Comparison of ENCODE assay signal across 19 mouse cellular contexts in genomic region chr17:33008337-33008736, GRCm38 (mm10). TPM values are rescaled to one million over a fixed set of nuclear protein-coding genes. Genes with fewer than 3 reads are reported as not detected.
DNase-seq lines count a peak whose midpoint lies in the region; ATAC-seq and TF ChIP-seq lines count a peak whose summit lies in the region.
"Had no signal": no experiment of that assay in that cellular context is flagged by ENCODE, and none has a peak within 500 bp of the region (broad histone marks: within the 10 kb centered on the region; RNA-seq: fewer than 3 reads in every experiment).

No protein-coding gene starts in this region.

- no peak overlapping the region for H3K9ac ChIP-seq in lung, embryonic 14.5 days
- H3K9ac ChIP-seq: embryonic facial prominence, embryonic 13.5 days; forebrain, embryonic 13.5 days; heart, embryonic 15.5 days; hindbrain, embryonic 13.5 days had no signal

- H3K9me3 ChIP-seq in lung, embryonic 14.5 days (ENCODE audit: low read depth, low read length) = peaks cover 10% of the 10 kb centered on the region; the same call in 1 of the 2 replicates

- H3K4me1 ChIP-seq in lung, embryonic 14.5 days (ENCODE audit: insufficient read depth) = no peaks in the 10 kb centered on the region
- H3K4me1 ChIP-seq: embryonic facial prominence, embryonic 13.5 days; forebrain, embryonic 13.5 days; heart, embryonic 15.5 days; hindbrain, embryonic 13.5 days had no signal

- 44% methylated on average over 9 of the region's 9 CpGs for WGBS in lung, embryonic 14.5 days

- H3K27me3 ChIP-seq in lung, embryonic 14.5 days (ENCODE audit: insufficient read depth, low read length) = no peaks in the 10 kb centered on the region
- H3K27me3 ChIP-seq: embryonic facial prominence, embryonic 13.5 days; forebrain, embryonic 13.5 days; heart, embryonic 15.5 days; hindbrain, embryonic 13.5 days had no signal

- no peak overlapping the region for H3K27ac ChIP-seq in lung, embryonic 14.5 days (ENCODE audit: low read depth)
- H3K27ac ChIP-seq: embryonic facial prominence, embryonic 13.5 days; forebrain, embryonic 13.5 days; heart, embryonic 15.5 days; hindbrain, embryonic 13.5 days had no signal

- 0 out of 2 replicates have a peak, but pooled peaks have one; percentile 13 for TF ChIP-seq CTCF in lung, embryonic 14.5 days (IDR thresholded peaks at IDR 0.05; ENCODE audit: low read depth)

- ATAC-seq in lung, embryonic 14.5 days (ENCODE audit: insufficient read depth) = no peak
- ATAC-seq: forebrain, embryonic 13.5 days had no signal

- H3K4me3 ChIP-seq in lung, embryonic 14.5 days (ENCODE audit: low read depth, low read length) = no peak overlapping the region
- H3K4me3 ChIP-seq: embryonic facial prominence, embryonic 13.5 days; forebrain, embryonic 13.5 days; heart, embryonic 15.5 days; hindbrain, embryonic 13.5 days had no signal

- H3K36me3 ChIP-seq in lung, embryonic 14.5 days (ENCODE audit: insufficient read depth) = peaks cover 23% of the 10 kb centered on the region

- no peak overlapping the region for H3K4me2 ChIP-seq in lung, embryonic 14.5 days
- H3K4me2 ChIP-seq: embryonic facial prominence, embryonic 13.5 days; forebrain, embryonic 13.5 days; heart, embryonic 15.5 days; hindbrain, embryonic 13.5 days had no signal

- peak; percentile 9 to 19 for DNase-seq in adrenal gland, postnatal 36 days
- no peak for DNase-seq in adrenal gland, postnatal 4 days (ENCODE audit: low spot score in 2 of 2)
- no peak for DNase-seq in lung, embryonic 14.5 days
- no peak for DNase-seq in lung, postnatal 10 days
- peak; percentile 22 for DNase-seq in WW6 (ENCODE audit: low read depth, low spot score)
- DNase-seq in thymus, postnatal 14 days = peak; percentile 41
- DNase-seq in spleen, postnatal 14 days (ENCODE audit: low spot score in 2 of 2) = no peak
- no peak for DNase-seq in retina, embryonic 14.5 days (ENCODE audit: low spot score)
- DNase-seq: cerebellum, adult 11 months; gastrocnemius, postnatal 14 days had no signal

RNA-seq across cellular contexts. Expression of gene Zfp952, which starts 15.4 kb away (rescaled TPM):
- 10 to 100 TPM in 1 of 2 experiments, 1 to 10 TPM in 1; 9.6 to 10.7 TPM for total RNA-seq in adrenal gland, postnatal 36 days (2021)
- total RNA-seq in adrenal gland, postnatal 4 days (2021) = 10 to 100 TPM; 13.5 to 13.7 TPM
- 13.6 and 14.5 TPM in 2 replicates for polyA plus RNA-seq in lung, embryonic 14.5 days (2014; fragmentation: Nextera tagmentation; extraction: Ambion mirVana)

RNA-seq across cellular contexts. Expression of gene Zfp763, which starts 24.9 kb away (rescaled TPM):
- 1 to 10 TPM; 5.8 to 5.9 TPM for total RNA-seq in adrenal gland, postnatal 36 days (2021)
- 10 to 100 TPM; 11.4 to 15.0 TPM for total RNA-seq in adrenal gland, postnatal 4 days (2021)
- 14.6 and 16.9 TPM in 2 replicates for polyA plus RNA-seq in lung, embryonic 14.5 days (2014; fragmentation: Nextera tagmentation; extraction: Ambion mirVana)

RNA-seq across cellular contexts. Expression of gene Zfp472, which starts 42.7 kb away (rescaled TPM):
- total RNA-seq in adrenal gland, postnatal 36 days (2021) = 1 to 10 TPM; 4.5 to 6.6 TPM
- total RNA-seq in adrenal gland, postnatal 4 days (2021) = 1 to 10 TPM; 8.4 TPM
- 11.4 and 13.3 TPM in 2 replicates for polyA plus RNA-seq in lung, embryonic 14.5 days (2014; fragmentation: Nextera tagmentation; extraction: Ambion mirVana)

RNA-seq across cellular contexts. Expression of gene 4921501E09Rik, which starts 59.5 kb away (rescaled TPM):
- not detected for total RNA-seq in adrenal gland, postnatal 36 days (2021)
- not detected for total RNA-seq in adrenal gland, postnatal 4 days (2021)
- polyA plus RNA-seq in lung, embryonic 14.5 days (2014; fragmentation: Nextera tagmentation; extraction: Ambion mirVana) = not detected in 2 replicates
- total RNA-seq: adrenal gland, adult 18-20 months; gastrocnemius, postnatal 14 days; left cerebral cortex, adult 18-20 months; liver, adult 2 months; megakaryocyte, adult 5-6 weeks had no signal
- polyA plus RNA-seq: embryonic facial prominence, embryonic 13.5 days; forebrain, embryonic 13.5 days; heart, embryonic 15.5 days; hindbrain, embryonic 13.5 days; kidney, embryonic 14.5 days; liver, adult 2 months had no signal

Comparison
In these comparisons a context has a peak if more than half of its experiments do, and no peak if none do; other contexts are left out.
1. DNase-seq: peak in adrenal gland, postnatal 36 days (2 of 2), WW6 (single experiment) and thymus, postnatal 14 days (single experiment); none in adrenal gland, postnatal 4 days (0 of 2), lung, embryonic 14.5 days (single experiment), lung, postnatal 10 days (single experiment), spleen, postnatal 14 days (0 of 2) and retina, embryonic 14.5 days (single experiment).